Comparison of ENCODE assay signal across 18 mouse cellular contexts in genomic region chr7:89864769-89865168, GRCm38 (mm10). TPM values are rescaled to one million over a fixed set of nuclear protein-coding genes. Genes with fewer than 3 reads are reported as not detected.
DNase-seq lines count a peak whose midpoint lies in the region; ATAC-seq and TF ChIP-seq lines count a peak whose summit lies in the region.
"Had no signal": no experiment of that assay in that cellular context is flagged by ENCODE, and none has a peak within 500 bp of the region (broad histone marks: within the 10 kb centered on the region; RNA-seq: fewer than 3 reads in every experiment).

No protein-coding gene starts in this region.

- intact Hi-C loops in heart, postnatal 14 days (cut with DNase I), result no loop called here

- H3K27ac ChIP-seq in heart, postnatal 0 days (ENCODE audit: low read depth), result no peak overlapping the region
- no peak overlapping the region for H3K27ac ChIP-seq in lung, embryonic 14.5 days (ENCODE audit: low read depth)
- H3K27ac ChIP-seq in lung, postnatal 0 days (ENCODE audit: low read length), result no peak overlapping the region
- H3K27ac ChIP-seq: forebrain, embryonic 12.5 days; heart, embryonic 15.5 days; lung, embryonic 15.5 days; midbrain, embryonic 15.5 days; stomach, embryonic 15.5 days had no signal

- 91% methylated on average over 1 of the region's 1 CpGs for WGBS in heart, postnatal 0 days
- WGBS in lung, embryonic 14.5 days, result 92% methylated on average over 1 of the region's 1 CpGs
- WGBS in lung, postnatal 0 days, result 73% methylated on average over 1 of the region's 1 CpGs

- no peak overlapping the region for H3K4me3 ChIP-seq in heart, postnatal 0 days (ENCODE audit: low read depth, low read length)
- H3K4me3 ChIP-seq in lung, embryonic 14.5 days (ENCODE audit: low read depth, low read length), result no peak overlapping the region
- H3K4me3 ChIP-seq in lung, postnatal 0 days (ENCODE audit: low read depth, low read length), result no peak overlapping the region
- H3K4me3 ChIP-seq: forebrain, embryonic 12.5 days; heart, embryonic 15.5 days; lung, embryonic 15.5 days; midbrain, embryonic 15.5 days; stomach, embryonic 15.5 days had no signal

- no peak for DNase-seq in heart, postnatal 0 days (ENCODE audit: low spot score)
- DNase-seq in heart, postnatal 14 days, result no peak
- DNase-seq in lung, embryonic 14.5 days, result no peak
- DNase-seq in lung, postnatal 0 days (ENCODE audit: low spot score), result no peak
- DNase-seq in ZHBTc4 (ENCODE audit: low read depth, low spot score), result peak; percentile 35
- DNase-seq in ovary, postnatal 36 days (ENCODE audit: low spot score), result no peak
- DNase-seq: adrenal gland, adult 2 months; cerebellum, adult 11 months; cerebellum, postnatal 25 days; gastrocnemius, postnatal 36 days; kidney, adult 11 months; kidney, postnatal 10 days had no signal

- no peaks in the 10 kb centered on the region for H3K36me3 ChIP-seq in heart, postnatal 0 days (replicated peaks; ENCODE audit: control insufficient read depth, insufficient read depth, low read length)
- H3K36me3 ChIP-seq in lung, embryonic 14.5 days (ENCODE audit: insufficient read depth), result no peaks in the 10 kb centered on the region
- H3K36me3 ChIP-seq in lung, postnatal 0 days (ENCODE audit: insufficient read depth, low read length), result no peaks in the 10 kb centered on the region
- H3K36me3 ChIP-seq: forebrain, embryonic 12.5 days; heart, embryonic 15.5 days; lung, embryonic 15.5 days; midbrain, embryonic 15.5 days; stomach, embryonic 15.5 days had no signal

- TF ChIP-seq EP300 in heart, postnatal 0 days (IDR thresholded peaks at IDR 0.05; ENCODE audit: low read depth), result no peak
- TF ChIP-seq EP300 in lung, postnatal 0 days (IDR thresholded peaks at IDR 0.05), result no peak

- H3K9me3 ChIP-seq in heart, postnatal 0 days (replicated peaks; ENCODE audit: control insufficient read depth, low read length), result no peaks in the 10 kb centered on the region
- no peaks in the 10 kb centered on the region for H3K9me3 ChIP-seq in lung, embryonic 14.5 days (ENCODE audit: low read depth, low read length)
- no peaks in the 10 kb centered on the region for H3K9me3 ChIP-seq in lung, postnatal 0 days (ENCODE audit: low read length)
- H3K9me3 ChIP-seq: forebrain, embryonic 12.5 days; heart, embryonic 15.5 days; lung, embryonic 15.5 days; midbrain, embryonic 15.5 days; stomach, embryonic 15.5 days had no signal

- no peaks in the 10 kb centered on the region for H3K27me3 ChIP-seq in heart, postnatal 0 days (ENCODE audit: control insufficient read depth, insufficient read depth, low read length)
- H3K27me3 ChIP-seq in lung, embryonic 14.5 days (ENCODE audit: insufficient read depth, low read length), result no peaks in the 10 kb centered on the region
- H3K27me3 ChIP-seq in lung, postnatal 0 days (replicated peaks; ENCODE audit: insufficient read depth, low read length), result no peaks in the 10 kb centered on the region
- H3K27me3 ChIP-seq: forebrain, embryonic 12.5 days; heart, embryonic 15.5 days; lung, embryonic 15.5 days; midbrain, embryonic 15.5 days; stomach, embryonic 15.5 days had no signal

- H3K4me2 ChIP-seq in heart, postnatal 0 days (ENCODE audit: low read depth, low read length), result no peak overlapping the region
- no peak overlapping the region for H3K4me2 ChIP-seq in lung, embryonic 14.5 days
- no peak overlapping the region for H3K4me2 ChIP-seq in lung, postnatal 0 days (replicated peaks; ENCODE audit: low read depth, low read length)
- H3K4me2 ChIP-seq: forebrain, embryonic 12.5 days; heart, embryonic 15.5 days; lung, embryonic 15.5 days; midbrain, embryonic 15.5 days; stomach, embryonic 15.5 days had no signal

- H3K4me1 ChIP-seq in heart, postnatal 0 days (ENCODE audit: control insufficient read depth, insufficient read depth), result no peaks in the 10 kb centered on the region
- no peaks in the 10 kb centered on the region for H3K4me1 ChIP-seq in lung, embryonic 14.5 days (ENCODE audit: insufficient read depth)
- H3K4me1 ChIP-seq in lung, postnatal 0 days (ENCODE audit: insufficient read depth, low read depth, low read length), result no peaks in the 10 kb centered on the region
- H3K4me1 ChIP-seq: forebrain, embryonic 12.5 days; heart, embryonic 15.5 days; lung, embryonic 15.5 days; midbrain, embryonic 15.5 days; stomach, embryonic 15.5 days had no signal

- 0 out of 2 replicates have a peak, but pooled peaks have one; percentile 11 for TF ChIP-seq CTCF in heart, postnatal 0 days (IDR thresholded peaks at IDR 0.05; ENCODE audit: low read depth)
- peak; percentile 42; the same call in 1 of the 2 replicates for TF ChIP-seq CTCF in lung, embryonic 14.5 days (IDR thresholded peaks at IDR 0.05; ENCODE audit: low read depth)
- TF ChIP-seq CTCF in lung, postnatal 0 days (IDR thresholded peaks at IDR 0.05), result no peak

- no peak for ATAC-seq in heart, postnatal 0 days (ENCODE audit: insufficient read depth, low read depth)
- no peak for ATAC-seq in lung, embryonic 14.5 days (ENCODE audit: insufficient read depth)
- no peak for ATAC-seq in lung, postnatal 0 days
- no peak for ATAC-seq in monocyte, adult 5-6 weeks (replicated peaks; ENCODE audit: insufficient number of reproducible peaks, low FRiP score, low TSS enrichment, poor library complexity, severe bottlenecking)
- ATAC-seq: midbrain, embryonic 15.5 days had no signal

- H3K9ac ChIP-seq in heart, postnatal 0 days (replicated peaks; ENCODE audit: low read depth, low read length), result no peak overlapping the region
- H3K9ac ChIP-seq in lung, embryonic 14.5 days, result no peak overlapping the region
- no peak overlapping the region for H3K9ac ChIP-seq in lung, postnatal 0 days (replicated peaks; ENCODE audit: low read depth)
- H3K9ac ChIP-seq: forebrain, embryonic 12.5 days; heart, embryonic 15.5 days; lung, embryonic 15.5 days; midbrain, embryonic 15.5 days; stomach, embryonic 15.5 days had no signal

RNA-seq across cellular contexts. Expression of gene Ccdc81, which starts 38.7 kb away (rescaled TPM):
- total RNA-seq in heart, postnatal 0 days (2014; rRNA removed; ENCODE audit: low replicate concordance), result not detected in 2 replicates
- 0.04 TPM in 1 of 2 replicates, not detected in the other for polyA plus RNA-seq in heart, postnatal 0 days (2015; fragmentation: Nextera tagmentation; extraction: Ambion mirVana)
- total RNA-seq in heart, postnatal 14 days (2021), result under 1 TPM in 1 of 2 experiments, not detected in 1; 0.10 TPM
- not detected in 2 replicates for polyA plus RNA-seq in lung, embryonic 14.5 days (2014; fragmentation: Nextera tagmentation; extraction: Ambion mirVana)
- polyA plus RNA-seq in lung, postnatal 0 days (2015; fragmentation: Nextera tagmentation; extraction: Ambion mirVana), result 1.2 and 1.4 TPM in 2 replicates
- total RNA-seq in monocyte, adult 5-6 weeks (2017), result not detected in 3 replicates
- total RNA-seq: gastrocnemius, postnatal 36 days had no signal
- polyA plus RNA-seq: adrenal gland, adult 2 months; heart, embryonic 15.5 days; stomach, embryonic 15.5 days had no signal
